Mouse (Mus musculus) MEL (cell line): Measurements from ENCODE around the gene Dusp27.

Experiments
- BHLHE40 ChIP-seq: IDR thresholded peaks from 2 replicates; pipeline ENCODE4 v1.6.1; 2012; ENCODE audit warnings: low read depth, mild to moderate bottlenecking, inconsistent platforms, low read length, improper control_type of control experiment, borderline replicate concordance
- CHD2 ChIP-seq: IDR thresholded peaks from 2 replicates; pipeline ENCODE4 v1.6.1; 2011; ENCODE audit warnings: low read length, improper control_type of control experiment
- CTCF ChIP-seq, 3 experiments: IDR thresholded peaks in 2 of 3; conservative IDR thresholded peaks in 1 of 3; 2 replicates each; pipeline ENCODE4 v1.5.1; 2011 to 2012; ENCODE audit warnings: low read length in 3 of 3, low read depth in 2 of 3, mild to moderate bottlenecking in 2 of 3, improper control_type of control experiment in 1 of 3, inconsistent platforms in 1 of 3, mixed read lengths in 1 of 3, moderate library complexity in 1 of 3; ENCODE audit not compliant: control insufficient read depth in 1 of 3, insufficient read depth in 1 of 3, poor library complexity in 1 of 3, severe bottlenecking in 1 of 3
- EP300 ChIP-seq, 2 experiments: IDR thresholded peaks; 2 replicates each; pipeline ENCODE4 v1.6.1; 2011; ENCODE audit warnings: improper control_type of control experiment in 2 of 2, low read length in 2 of 2, low read depth in 1 of 2, mild to moderate bottlenecking in 1 of 2
- MAFK ChIP-seq: IDR thresholded peaks from 2 replicates; pipeline ENCODE4 v1.6.1; 2011; ENCODE audit warnings: low read depth, mild to moderate bottlenecking, low read length, improper control_type of control experiment, borderline replicate concordance
- USF2 ChIP-seq, 2 experiments: IDR thresholded peaks; 2 replicates each; pipeline ENCODE4 v1.6.1; 2011 to 2012; ENCODE audit warnings: improper control_type of control experiment in 2 of 2, low read length in 2 of 2, borderline replicate concordance in 1 of 2, inconsistent platforms in 1 of 2, low read depth in 1 of 2, mild to moderate bottlenecking in 1 of 2; ENCODE audit not compliant: insufficient read depth in 1 of 2

DNA sequence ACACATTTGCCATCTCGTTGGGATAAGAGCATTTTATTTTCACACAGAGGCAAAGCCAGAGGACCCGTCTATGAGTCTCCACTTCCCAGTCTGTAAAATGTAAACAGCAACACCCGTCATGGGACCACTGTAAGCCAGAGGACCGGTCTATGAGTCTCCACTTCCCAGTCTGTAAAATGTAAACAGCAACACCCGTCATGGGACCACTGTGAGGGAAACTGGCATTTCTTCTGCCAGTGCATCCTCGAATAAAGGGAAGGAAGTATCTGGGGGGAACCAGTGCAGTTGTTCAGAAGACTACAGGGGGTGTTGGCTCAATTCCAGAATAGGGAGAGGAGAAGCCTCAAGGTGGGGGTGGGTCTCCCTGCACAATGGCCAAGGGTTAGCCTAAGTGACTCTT is 22.3 kb downstream of the Dusp27 start:
- TF ChIP-seq MAFK (no peak), CHD2 (no peak), CTCF (IDR thresholded peaks at IDR 0.05 in 2 of 3, conservative IDR thresholded peaks at IDR 0.05 in 1 of 3; ENCODE audit: control insufficient read depth in 1 of 3, insufficient read depth in 1 of 3, low read depth in 2 of 3, low read length in 3 of 3, poor library complexity in 1 of 3, severe bottlenecking in 1 of 3) (no peak), BHLHE40 (no peak), USF2 (IDR thresholded peaks at IDR 0.05; ENCODE audit: borderline replicate concordance in 1 of 2, insufficient read depth in 1 of 2, low read depth in 1 of 2, low read length in 2 of 2) (no peak), EP300 (IDR thresholded peaks at IDR 0.05; ENCODE audit: low read depth in 1 of 2, low read length in 2 of 2) (no peak)
